Mouse (Mus musculus) hindbrain, postnatal 0 days (tissue): Measurements from ENCODE around the gene Slc38a7. TPM values are rescaled to one million over a fixed set of nuclear protein-coding genes. Genes with fewer than 3 reads are reported as not detected.

ENCODE experiments used
- ATAC-seq: fragments of 200-750 bp; cut with Nextera tagmentation; 2 replicates; pipeline ENCODE4 v1.8.0; 2017; ENCODE audit warnings: mild to moderate bottlenecking, moderate TSS enrichment, moderate library complexity
- DNase-seq: peaks from one replicate; pipeline ENCODE4 v3.0.0-alpha.2; 2015; ENCODE audit warnings: low spot score
- H3K27ac ChIP-seq: fragments of 300-500 bp; sonication (generic); 2 replicates; pipeline ENCODE4 v1.5.1; 2014; ENCODE audit warnings: mild to moderate bottlenecking
- H3K27me3 ChIP-seq: fragments of 300-500 bp; sonication (generic); 2 replicates; pipeline ENCODE4 v1.6.1; 2014; ENCODE audit warnings: low read length, mixed read lengths; ENCODE audit not compliant: insufficient read depth
- H3K36me3 ChIP-seq: fragments of 300-500 bp; sonication (generic); 2 replicates; pipeline ENCODE4 v1.6.1; 2014; ENCODE audit warnings: low read length, mixed read lengths; ENCODE audit not compliant: insufficient read depth
- H3K4me1 ChIP-seq: fragments of 300-500 bp; sonication (generic); 2 replicates; pipeline ENCODE4 v1.6.1; 2014; ENCODE audit warnings: antibody characterized with exemption, low read length, mixed read lengths; ENCODE audit not compliant: insufficient read depth
- H3K4me2 ChIP-seq: fragments of 300-500 bp; sonication (generic); 2 replicates; pipeline ENCODE4 v1.6.1; 2014; ENCODE audit warnings: low read depth, mild to moderate bottlenecking, low read length, moderate library complexity, mixed read lengths
- H3K4me3 ChIP-seq: fragments of 300-500 bp; sonication (generic); 2 replicates; pipeline ENCODE4 v1.5.1; 2014; ENCODE audit warnings: low read length
- H3K9ac ChIP-seq: fragments of 300-500 bp; sonication (generic); replicated peaks from 2 replicates; pipeline ENCODE4 v1.6.1; 2014; ENCODE audit warnings: mild to moderate bottlenecking, low read length, moderate library complexity, mixed read lengths
- H3K9me3 ChIP-seq: fragments of 300-500 bp; sonication (generic); 2 replicates; pipeline ENCODE4 v1.6.1; 2016; ENCODE audit warnings: low read length, mixed read lengths
- CTCF ChIP-seq: IDR thresholded peaks from 2 replicates; pipeline ENCODE4 v1.5.1; 2016; ENCODE audit warnings: antibody characterized with exemption, control low read depth, low read depth
- WGBS: fragments of 180-500 bp; shearing (Covaris S2); extraction: QIAGEN DNeasy Blood & Tissue Kit; methylation state at CpG from one replicate; pipeline ENCODE4 v1.1.7; 2014; 5-methylcytosine and 5-hydroxymethylcytosine counted together
- polyA plus RNA-seq: library from polyadenylated mRNA; unstranded; fragments of >200 nt; fragmentation: Nextera tagmentation; extraction: Ambion mirVana; gene quantifications from 2 replicates; pipeline ENCODE4 v1.2.1, GENCODE M21; 2015
- total RNA-seq: library from RNA; depleted of rRNA; stranded (reverse); fragments of >200 nt; gene quantifications from 2 replicates; pipeline ENCODE4 v1.2.3, GENCODE M21; 2014

The Slc38a7 gene
- total and polyA plus RNA-seq, 2 experiments from 2014 or later, result 21.6 to 35.6 TPM

DNA sequence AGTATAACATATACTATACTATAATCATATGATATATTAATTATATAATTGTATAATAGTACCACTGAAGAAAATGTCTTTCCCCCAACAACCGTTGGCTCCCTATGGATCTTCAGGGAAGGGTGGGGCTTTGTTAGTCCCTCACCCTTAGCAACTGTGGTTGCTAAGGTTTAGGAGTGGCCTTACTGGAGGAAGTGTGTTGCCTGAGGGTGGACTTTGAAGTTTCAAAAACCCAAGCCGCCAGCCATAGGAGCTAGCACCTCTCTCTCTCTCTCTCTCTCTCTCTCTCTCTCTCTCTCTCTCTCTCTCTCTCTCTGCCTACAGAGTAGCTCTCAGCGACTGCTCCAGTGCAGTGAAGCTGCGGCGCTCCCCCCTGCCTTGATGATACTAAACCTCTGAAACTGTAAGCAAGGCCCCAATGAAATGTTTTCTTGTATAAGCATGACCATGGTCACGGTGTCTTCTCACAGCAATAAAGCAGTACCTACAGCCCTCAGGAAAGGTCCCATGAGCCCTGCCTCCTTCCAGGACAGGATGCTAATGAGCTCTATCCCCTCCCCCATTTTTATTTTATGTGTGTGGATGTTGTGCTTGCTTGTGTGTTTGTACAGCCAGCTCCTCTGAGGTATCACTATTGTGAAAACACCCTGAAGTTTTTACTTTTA lies 37.2 kb downstream of the Slc38a7 start:
- no peak overlapping the region for H3K27ac ChIP-seq
- no peak for TF ChIP-seq CTCF
- ATAC-seq (no peak), DNase-seq (no peak)
- no peaks in the 10 kb centered on the region for H3K36me3 ChIP-seq
- 53% methylated on average over 6 of the region's 6 CpGs for WGBS
- no peak overlapping the region for H3K4me3 ChIP-seq
- no peaks in the 10 kb centered on the region for H3K9me3 ChIP-seq
- no peaks in the 10 kb centered on the region for H3K4me1 ChIP-seq
- H3K9ac ChIP-seq, result no peak overlapping the region
- H3K27me3 ChIP-seq, result no peaks in the 10 kb centered on the region
- H3K4me2 ChIP-seq, result no peak overlapping the region

DNA sequence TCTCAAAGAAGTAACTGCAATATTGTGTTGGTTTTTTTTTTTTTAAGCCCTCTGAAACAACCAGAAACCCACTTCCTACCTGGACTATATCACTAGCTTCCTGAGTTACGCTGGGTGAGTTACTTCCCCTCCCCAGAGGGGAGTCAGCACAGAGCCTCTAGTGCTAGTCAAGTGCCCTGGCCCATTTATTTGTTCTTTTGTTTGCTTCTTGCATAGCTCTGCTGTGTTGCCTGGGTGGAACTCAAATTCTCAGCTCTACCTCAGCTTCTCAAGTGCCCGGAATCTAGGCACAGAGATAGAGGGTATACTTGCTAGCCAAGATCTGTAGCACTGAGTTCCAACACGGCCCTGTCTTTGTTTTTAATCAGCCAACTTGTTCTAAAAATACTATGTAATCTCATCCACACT lies 43.2 kb downstream of the Slc38a7 start:
- H3K27me3 ChIP-seq, result no peaks in the 10 kb centered on the region
- H3K4me1 ChIP-seq, result peaks cover 8% of the 10 kb centered on the region
- no peaks in the 10 kb centered on the region for H3K36me3 ChIP-seq
- no peak for DNase-seq
- no peak overlapping the region for H3K9ac ChIP-seq
- no peak for TF ChIP-seq CTCF
- 54% methylated on average over 3 of the region's 3 CpGs for WGBS
- ATAC-seq, result no peak
- no peaks in the 10 kb centered on the region for H3K9me3 ChIP-seq
- H3K27ac ChIP-seq, result no peak overlapping the region
- H3K4me2 ChIP-seq, result no peak overlapping the region
- no peak overlapping the region for H3K4me3 ChIP-seq

- ATAC-seq, result no peak
- Histone ChIP-seq H3K27me3 (no peaks in the 10 kb centered on the region), H3K4me3 (no peak overlapping the region), H3K36me3 (no peaks in the 10 kb centered on the region), H3K4me2 (no peak overlapping the region), H3K9me3 (no peaks in the 10 kb centered on the region), H3K27ac (no peak overlapping the region), H3K9ac (no peak overlapping the region), H3K4me1 (peaks cover 10% of the 10 kb centered on the region)
- no peak for TF ChIP-seq CTCF
- DNase-seq, result no peak
- 84% methylated on average over 5 of the region's 5 CpGs for WGBS
Observed at GRCm38 (mm10) chr8:95809116-95809515, 44.2 kb downstream of the Slc38a7 start.

DNA sequence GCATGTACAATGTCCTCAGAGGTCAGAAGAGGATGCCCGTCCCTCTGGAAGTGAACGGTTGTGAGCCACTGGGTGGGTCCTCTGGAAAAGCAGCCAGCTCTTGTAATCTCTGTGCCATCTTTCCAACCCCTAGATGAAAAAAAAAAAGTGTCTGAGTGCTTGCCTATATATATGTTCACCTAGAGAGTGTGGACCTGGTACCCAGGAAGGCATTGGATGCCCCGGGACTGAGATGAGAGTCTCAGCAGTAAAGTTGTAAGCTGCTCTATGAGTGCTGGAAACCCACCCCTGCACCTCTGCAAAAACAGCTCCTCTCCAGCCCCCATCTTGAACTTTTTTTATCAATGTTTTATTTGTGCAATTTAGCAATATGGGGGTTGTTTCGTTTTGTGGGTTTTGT lies 44.7 kb downstream of the Slc38a7 start:
- DNase-seq, result no peak
- H3K9ac ChIP-seq, result no peak overlapping the region
- no peak overlapping the region for H3K4me2 ChIP-seq
- H3K36me3 ChIP-seq, result no peaks in the 10 kb centered on the region
- TF ChIP-seq CTCF, result no peak
- H3K9me3 ChIP-seq, result no peaks in the 10 kb centered on the region
- no peak overlapping the region for H3K27ac ChIP-seq
- 90% methylated on average over 4 of the region's 4 CpGs for WGBS
- no peak overlapping the region for H3K4me3 ChIP-seq
- no peaks in the 10 kb centered on the region for H3K27me3 ChIP-seq
- no peak for ATAC-seq
- peaks cover 10% of the 10 kb centered on the region for H3K4me1 ChIP-seq

GRCm38 (mm10) chr8:95807861-95808260 lies 45.5 kb downstream of the Slc38a7 start:
- H3K4me1 ChIP-seq, result peaks cover 10% of the 10 kb centered on the region
- under 1% methylated on average over 20 of the region's 20 CpGs for WGBS
- H3K36me3 ChIP-seq, result no peaks in the 10 kb centered on the region
- no peak for TF ChIP-seq CTCF
- H3K27ac ChIP-seq, result peak overlapping the region; percentile 96
- peak overlapping the region; percentile 98 for H3K4me3 ChIP-seq
- peak overlapping the region; percentile 92 for H3K4me2 ChIP-seq
- DNase-seq, result peak; percentile 98
- ATAC-seq, result peak; percentile 94
- H3K9ac ChIP-seq, result peak overlapping the region; percentile 97
- no peaks in the 10 kb centered on the region for H3K9me3 ChIP-seq
- H3K27me3 ChIP-seq, result no peaks in the 10 kb centered on the region

- peak; percentile 98 for ATAC-seq
- TF ChIP-seq CTCF, result no peak
- WGBS, result under 1% methylated on average over 44 of the region's 44 CpGs
Observed at GRCm38 (mm10) chr8:95807331-95807843, 46.0 kb downstream of the Slc38a7 start, which contains the start of gene Cnot1. Gene Cnot1 (minus strand): TSS chr8:95807464.

More at GRCm38 (mm10) chr8:95807331-95807843, 46.0 kb downstream of the Slc38a7 start, which contains the start of gene Cnot1:
- Histone ChIP-seq H3K36me3 (no peaks in the 10 kb centered on the region), H3K4me2 (peak within 1 kb of the TSS; percentile 92), H3K4me1 (peaks cover 10% of the 10 kb centered on the region), H3K27ac (peak within 1 kb of the TSS; percentile 96), H3K4me3 (peak within 1 kb of the TSS; percentile 98), H3K27me3 (no peaks in the 10 kb centered on the region), H3K9me3 (no peaks in the 10 kb centered on the region), H3K9ac (peak within 1 kb of the TSS; percentile 97)
- DNase-seq, result peak; percentile 98
